Mouse (Mus musculus): Measurements from ENCODE around the gene Nr1h4. TPM values are rescaled to one million over a fixed set of nuclear protein-coding genes. Genes with fewer than 3 reads are reported as not detected.

Nr1h4 gene
- polyA plus RNA-seq, 1 experiment from 2014 or later, result 12.4 TPM

DNA sequence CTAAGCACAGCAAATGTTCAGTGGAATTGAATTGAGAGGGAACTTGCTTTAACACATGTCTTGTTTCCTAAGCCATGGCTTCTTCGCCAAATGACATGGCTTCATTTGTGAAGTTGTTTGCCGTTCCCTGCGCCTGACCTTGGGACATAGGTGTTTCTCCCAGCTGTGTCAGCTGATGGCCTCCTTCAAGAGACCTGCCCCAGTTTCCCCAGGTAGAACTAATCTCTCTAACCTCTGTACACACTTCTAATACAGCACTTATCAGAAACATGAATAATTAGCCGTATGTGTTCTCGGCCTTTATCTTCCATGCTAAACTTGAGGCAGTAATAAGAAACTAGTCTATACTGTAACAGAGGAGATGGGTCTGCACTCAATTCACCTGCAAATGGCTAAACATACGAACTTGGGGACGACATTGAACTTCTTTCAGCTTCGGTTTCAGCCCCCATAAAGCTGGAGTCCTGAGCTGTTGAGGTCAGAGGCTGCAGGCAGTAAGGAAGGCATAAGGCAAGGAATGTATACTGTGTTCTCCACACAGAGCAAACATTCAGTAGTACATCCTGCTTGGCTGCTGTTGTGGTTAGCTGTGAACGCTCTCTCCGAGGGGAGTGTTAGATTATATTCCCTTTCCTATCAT, 28.3 kb downstream of the Nr1h4 start:
- no peak for TF ChIP-seq CTCF (IDR thresholded peaks at IDR 0.05; ENCODE audit: low read depth)
- no peaks in the 10 kb centered on the region for H3K36me3 ChIP-seq (ENCODE audit: insufficient read depth, low read length)
- H3K9me3 ChIP-seq (replicated peaks; ENCODE audit: low read length), result no peaks in the 10 kb centered on the region
- H3K27me3 ChIP-seq (ENCODE audit: insufficient read depth, low read length), result no peaks in the 10 kb centered on the region
- H3K27ac ChIP-seq, result no peak overlapping the region; the same call in 1 of the 2 replicates
- H3K4me2 ChIP-seq (ENCODE audit: low read length), result peak overlapping the region; percentile 11; the same call in 1 of the 2 replicates
- no peaks in the 10 kb centered on the region; the same call in 1 of the 2 replicates for H3K4me1 ChIP-seq (replicated peaks; ENCODE audit: insufficient read depth, low read length)
- H3K9ac ChIP-seq (ENCODE audit: low read depth, low read length), result no peak overlapping the region
- H3K4me3 ChIP-seq (replicated peaks; ENCODE audit: low read depth, low read length), result no peak overlapping the region
- DNase-seq (ENCODE audit: low spot score), result no peak
- ATAC-seq (replicated peaks; ENCODE audit: low FRiP score, low read depth), result no peak
- WGBS, result 62% methylated on average over 10 of the region's 10 CpGs

GRCm38 (mm10) chr10:89502986-89503560, 30.3 kb downstream of the Nr1h4 start:
- DNase-seq (ENCODE audit: low spot score), result no peak
- Histone ChIP-seq H3K27ac (no peak overlapping the region), H3K4me3 (replicated peaks; ENCODE audit: low read depth, low read length) (no peak overlapping the region), H3K4me2 (ENCODE audit: low read length) (no peak overlapping the region), H3K4me1 (replicated peaks; ENCODE audit: insufficient read depth, low read length) (no peaks in the 10 kb centered on the region; the same call in 1 of the 2 replicates), H3K36me3 (ENCODE audit: insufficient read depth, low read length) (no peaks in the 10 kb centered on the region), H3K9ac (ENCODE audit: low read depth, low read length) (no peak overlapping the region), H3K9me3 (replicated peaks; ENCODE audit: low read length) (no peaks in the 10 kb centered on the region), H3K27me3 (ENCODE audit: insufficient read depth, low read length) (no peaks in the 10 kb centered on the region)
- WGBS, result 73% methylated on average over 5 of the region's 5 CpGs
- ATAC-seq (replicated peaks; ENCODE audit: low FRiP score, low read depth), result no peak
- no peak for TF ChIP-seq CTCF (IDR thresholded peaks at IDR 0.05; ENCODE audit: low read depth)

DNA sequence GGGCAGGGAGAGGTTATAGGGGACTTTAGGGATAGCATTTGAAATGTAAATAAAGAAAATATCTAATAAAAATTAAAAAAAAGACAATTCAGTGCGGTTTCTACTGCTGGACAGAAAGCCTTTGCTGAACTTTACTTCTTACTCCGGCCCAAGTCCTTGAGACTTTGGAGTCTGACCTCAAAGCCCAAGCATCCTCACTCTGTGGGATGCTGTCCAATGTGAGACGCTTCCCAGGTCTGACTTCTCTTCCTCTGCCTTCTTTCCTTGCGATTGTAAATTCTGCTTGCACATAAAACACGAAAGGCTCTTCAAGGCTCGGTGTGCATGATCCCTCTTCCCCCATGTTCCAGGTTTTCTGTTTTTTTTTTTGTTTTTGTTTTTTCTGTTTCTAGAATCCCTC, 31.5 kb downstream of the Nr1h4 start:
- Histone ChIP-seq H3K27me3 (ENCODE audit: insufficient read depth, low read length) (no peaks in the 10 kb centered on the region), H3K4me1 (replicated peaks; ENCODE audit: insufficient read depth, low read length) (no peaks in the 10 kb centered on the region; the same call in 1 of the 2 replicates), H3K9ac (ENCODE audit: low read depth, low read length) (no peak overlapping the region), H3K9me3 (replicated peaks; ENCODE audit: low read length) (no peaks in the 10 kb centered on the region), H3K4me3 (replicated peaks; ENCODE audit: low read depth, low read length) (no peak overlapping the region), H3K36me3 (ENCODE audit: insufficient read depth, low read length) (no peaks in the 10 kb centered on the region), H3K27ac (no peak overlapping the region), H3K4me2 (ENCODE audit: low read length) (no peak overlapping the region)
- no peak for TF ChIP-seq CTCF (IDR thresholded peaks at IDR 0.05; ENCODE audit: low read depth)
- DNase-seq (ENCODE audit: low spot score) (no peak), ATAC-seq (replicated peaks; ENCODE audit: low FRiP score, low read depth) (no peak)
- WGBS, result 48% methylated on average over 6 of the region's 6 CpGs

DNA sequence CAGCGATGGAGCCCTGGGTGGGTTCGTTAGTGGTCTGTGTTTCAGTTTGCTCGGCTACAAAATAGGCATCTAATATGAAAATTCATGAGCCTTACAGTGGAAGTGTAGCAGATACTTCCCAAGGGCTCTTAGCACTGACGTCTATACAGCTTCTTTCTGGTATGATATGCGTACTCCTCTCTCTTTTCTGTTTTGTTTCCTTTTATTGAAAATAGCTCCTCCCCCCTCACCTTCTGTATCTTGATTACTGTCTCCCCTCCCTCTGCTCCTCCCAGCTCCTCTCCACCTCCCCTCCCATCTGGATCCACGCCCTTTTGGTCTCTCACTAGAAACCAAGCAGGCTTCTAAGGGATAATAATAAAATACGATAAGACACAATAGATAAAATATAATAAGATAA, 37.8 kb downstream of the Nr1h4 start:
- Histone ChIP-seq H3K4me2 (ENCODE audit: low read length) (no peak overlapping the region), H3K27me3 (ENCODE audit: insufficient read depth, low read length) (no peaks in the 10 kb centered on the region), H3K4me3 (replicated peaks; ENCODE audit: low read depth, low read length) (no peak overlapping the region), H3K9me3 (replicated peaks; ENCODE audit: low read length) (no peaks in the 10 kb centered on the region), H3K9ac (ENCODE audit: low read depth, low read length) (no peak overlapping the region), H3K4me1 (replicated peaks; ENCODE audit: insufficient read depth, low read length) (no peaks in the 10 kb centered on the region), H3K27ac (no peak overlapping the region), H3K36me3 (ENCODE audit: insufficient read depth, low read length) (no peaks in the 10 kb centered on the region)
- no peak for DNase-seq (ENCODE audit: low spot score)
- ATAC-seq (replicated peaks; ENCODE audit: low FRiP score, low read depth), result no peak
- 70% methylated on average over 7 of the region's 7 CpGs for WGBS
- no peak for TF ChIP-seq CTCF (IDR thresholded peaks at IDR 0.05; ENCODE audit: low read depth)

- Histone ChIP-seq H3K36me3 (ENCODE audit: insufficient read depth, low read length) (no peaks in the 10 kb centered on the region), H3K27ac (no peak overlapping the region), H3K9ac (ENCODE audit: low read depth, low read length) (no peak overlapping the region), H3K4me2 (ENCODE audit: low read length) (no peak overlapping the region), H3K4me3 (replicated peaks; ENCODE audit: low read depth, low read length) (no peak overlapping the region), H3K4me1 (replicated peaks; ENCODE audit: insufficient read depth, low read length) (no peaks in the 10 kb centered on the region), H3K9me3 (replicated peaks; ENCODE audit: low read length) (no peaks in the 10 kb centered on the region), H3K27me3 (ENCODE audit: insufficient read depth, low read length) (no peaks in the 10 kb centered on the region)
- ATAC-seq (replicated peaks; ENCODE audit: low FRiP score, low read depth) (no peak), DNase-seq (ENCODE audit: low spot score) (no peak)
- 46% methylated on average over 3 of the region's 3 CpGs for WGBS
- TF ChIP-seq CTCF (IDR thresholded peaks at IDR 0.05; ENCODE audit: low read depth), result no peak
These were observed 42.1 kb downstream of the Nr1h4 start for GRCm38 (mm10) chr10:89491321-89491720.

GRCm38 (mm10) chr10:89490250-89490649, 43.1 kb downstream of the Nr1h4 start:
- ATAC-seq (replicated peaks; ENCODE audit: low FRiP score, low read depth) (no peak), DNase-seq (ENCODE audit: low spot score) (no peak)
- H3K36me3 ChIP-seq (ENCODE audit: insufficient read depth, low read length), result no peaks in the 10 kb centered on the region
- 92% methylated on average over 3 of the region's 3 CpGs for WGBS
- H3K4me3 ChIP-seq (replicated peaks; ENCODE audit: low read depth, low read length), result no peak overlapping the region
- H3K9me3 ChIP-seq (replicated peaks; ENCODE audit: low read length), result no peaks in the 10 kb centered on the region
- TF ChIP-seq CTCF (IDR thresholded peaks at IDR 0.05; ENCODE audit: low read depth), result no peak
- no peaks in the 10 kb centered on the region for H3K27me3 ChIP-seq (ENCODE audit: insufficient read depth, low read length)
- no peak overlapping the region for H3K27ac ChIP-seq
- no peak overlapping the region for H3K9ac ChIP-seq (ENCODE audit: low read depth, low read length)
- H3K4me2 ChIP-seq (ENCODE audit: low read length), result no peak overlapping the region
- no peaks in the 10 kb centered on the region for H3K4me1 ChIP-seq (replicated peaks; ENCODE audit: insufficient read depth, low read length)

All from kidney, postnatal 0 days (tissue).